Mouse (Mus musculus): ENCODE measurements at regions not wholly inside any gene's neighbourhood (a gene's known extent, or its start where the extent isn't known, plus 50 kb on each side); places are given as distances from the start of the nearest gene placed in this dataset.

GRCm38 (mm10) chr13:51899319-51900042 lies 53.0 kb downstream of the Gadd45g start:
- TF ChIP-seq CTCF (IDR thresholded peaks at IDR 0.05; ENCODE audit: low read depth, low read length) (no peak), POLR2A (IDR thresholded peaks at IDR 0.05; ENCODE audit: extremely low read depth, insufficient read depth, low read length) (no peak)

Measured in liver, adult 2 months (tissue).